ENCODE assay signal across 34 mouse cellular contexts in the genomic region with DNA sequence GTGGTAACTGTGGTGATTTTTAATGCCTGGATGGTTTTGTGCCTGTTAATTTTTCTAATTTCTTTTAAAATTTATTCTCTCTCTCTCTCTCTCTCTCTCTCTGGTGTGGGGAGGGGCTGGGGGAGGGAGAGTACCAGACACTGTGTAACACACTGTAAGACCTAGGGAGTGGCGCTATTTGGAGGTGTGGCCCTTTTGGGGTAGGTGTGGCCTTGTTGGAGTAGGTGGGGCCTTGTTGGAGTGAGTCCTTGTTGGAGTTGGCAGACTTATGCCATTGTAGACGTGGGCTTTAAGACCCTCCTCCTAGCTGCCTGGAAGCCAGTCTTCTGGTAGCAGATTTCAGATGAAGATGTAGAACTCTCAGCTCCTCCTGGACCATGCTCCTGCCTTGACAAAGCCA.
"Had no signal": no experiment of that assay in that cellular context is flagged by ENCODE, and none has a peak within 500 bp of the region (broad histone marks: within the 10 kb centered on the region; RNA-seq: fewer than 3 reads in every experiment).

No protein-coding gene starts in this region.

- ATAC-seq: hindbrain, embryonic 16.5 days; hindbrain, postnatal 0 days; inflammation-experienced regulatory T-cells, adult 6 months; intestine, embryonic 15.5 days; intestine, embryonic 16.5 days; intestine, postnatal 0 days had no signal

- DNase-seq: heart, postnatal 10 days; heart, postnatal 14 days; heart, postnatal 36 days; kidney, adult 11 months; kidney, adult 18-20 months; kidney, adult 2 months; kidney, adult 8-10 months; kidney, adult 9 months; kidney, postnatal 10 days; kidney, postnatal 14 days; kidney, postnatal 25 days; kidney, postnatal 36 days; kidney, postnatal 4 days; layer of hippocampus, adult 9-11 months; layer of hippocampus, postnatal 36 days had no signal

- H3K36me3 ChIP-seq: heart, embryonic 12.5 days; heart, embryonic 13.5 days; heart, embryonic 15.5 days; hindbrain, embryonic 10.5 days; hindbrain, embryonic 12.5 days; hindbrain, embryonic 13.5 days; hindbrain, embryonic 15.5 days; intestine, embryonic 15.5 days; kidney, embryonic 15.5 days had no signal

- H3K9ac ChIP-seq: heart, embryonic 12.5 days; heart, embryonic 13.5 days; heart, embryonic 15.5 days; hindbrain, embryonic 12.5 days; hindbrain, embryonic 13.5 days; hindbrain, embryonic 14.5 days; hindbrain, embryonic 15.5 days; intestine, embryonic 15.5 days; kidney, embryonic 15.5 days had no signal

- H3K27ac ChIP-seq: heart, embryonic 13.5 days; heart, embryonic 15.5 days; hindbrain, embryonic 10.5 days; hindbrain, embryonic 12.5 days; hindbrain, embryonic 14.5 days; hindbrain, embryonic 15.5 days; hindbrain, postnatal 0 days; intestine, embryonic 15.5 days; kidney, embryonic 15.5 days; kidney, postnatal 0 days; layer of hippocampus, adult 2 months; left cerebral cortex, adult 2 months had no signal

- H3K4me1 ChIP-seq: intestine, embryonic 15.5 days had no signal

- H3K4me3 ChIP-seq: heart, embryonic 12.5 days; heart, embryonic 13.5 days; heart, embryonic 15.5 days; hindbrain, embryonic 10.5 days; hindbrain, embryonic 12.5 days; hindbrain, embryonic 13.5 days; hindbrain, embryonic 15.5 days; intestine, embryonic 15.5 days; kidney, embryonic 15.5 days; layer of hippocampus, adult 2 months; left cerebral cortex, adult 2 months had no signal

- H3K27me3 ChIP-seq: hindbrain, embryonic 15.5 days had no signal

- H3K4me2 ChIP-seq: heart, embryonic 11.5 days; heart, embryonic 12.5 days; heart, embryonic 13.5 days; heart, embryonic 15.5 days; hindbrain, embryonic 12.5 days; hindbrain, embryonic 13.5 days; hindbrain, embryonic 14.5 days; hindbrain, embryonic 15.5 days; intestine, embryonic 15.5 days; kidney, embryonic 15.5 days had no signal

- H3K9me3 ChIP-seq: heart, embryonic 13.5 days; heart, embryonic 15.5 days; hindbrain, embryonic 10.5 days; hindbrain, embryonic 12.5 days; hindbrain, embryonic 13.5 days; hindbrain, embryonic 15.5 days; intestine, embryonic 15.5 days; kidney, embryonic 15.5 days had no signal
